8 mouse cellular contexts compared by ENCODE assay signal in the genomic region with DNA sequence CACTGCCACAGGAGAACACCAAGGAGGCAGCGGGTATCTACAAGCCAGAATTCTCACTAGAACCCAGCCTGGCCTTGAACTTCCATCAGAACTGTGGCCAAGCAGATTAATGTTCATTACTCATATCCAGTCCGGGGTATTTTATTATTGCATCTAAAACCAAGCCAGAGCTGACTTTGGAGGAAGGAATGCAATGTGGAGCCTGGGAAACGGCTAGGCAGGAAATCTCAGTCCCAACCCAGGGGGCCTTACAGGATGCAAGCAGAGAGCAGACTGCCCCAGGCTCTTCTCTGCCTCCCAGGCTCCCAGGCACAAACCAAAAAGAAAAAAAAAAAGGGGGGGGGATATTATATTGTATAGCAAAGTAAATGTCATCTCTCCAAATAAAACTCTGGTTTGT. TPM values are rescaled to one million over a fixed set of nuclear protein-coding genes. Genes with fewer than 3 reads are reported as not detected.
DNase-seq lines count a peak whose midpoint lies in the region; ATAC-seq and TF ChIP-seq lines count a peak whose summit lies in the region.

No protein-coding gene starts in this region.

- H3K4me3 ChIP-seq in forebrain, embryonic 14.5 days (ENCODE audit: low read depth, low read length) = peak overlapping the region; percentile 79
- peak overlapping the region; percentile 77 for H3K4me3 ChIP-seq in hindbrain, embryonic 15.5 days
- H3K4me3 ChIP-seq in liver, embryonic 14.5 days (ENCODE audit: insufficient read depth in 1 of 2, low read depth in 2 of 2, low read length in 2 of 2) = peak overlapping the region in 1 of 2 experiments; percentile 13; a peak in 1 of 4 replicates
- peak overlapping the region; percentile 1; the same call in 1 of the 2 replicates for H3K4me3 ChIP-seq in neural tube, embryonic 14.5 days (ENCODE audit: low read depth, low read length)

- H3K27me3 ChIP-seq in Patski = no peaks in the 10 kb centered on the region
- H3K27me3 ChIP-seq in forebrain, embryonic 14.5 days (replicated peaks; ENCODE audit: control insufficient read depth, insufficient read depth, low read length) = no peaks in the 10 kb centered on the region
- H3K27me3 ChIP-seq in hindbrain, embryonic 15.5 days = no peaks in the 10 kb centered on the region
- H3K27me3 ChIP-seq in liver, embryonic 14.5 days (ENCODE audit: control insufficient read depth, insufficient read depth, low read length) = no peaks in the 10 kb centered on the region
- no peaks in the 10 kb centered on the region for H3K27me3 ChIP-seq in neural tube, embryonic 14.5 days (ENCODE audit: control insufficient read depth, insufficient read depth, low read length)

- peak; percentile 53 for DNase-seq in 3134 (ENCODE audit: extremely low read depth, insufficient read length, low spot score)
- no peak for DNase-seq in Patski (ENCODE audit: low read depth, low spot score)
- DNase-seq in forebrain, embryonic 14.5 days (ENCODE audit: low spot score) = no peak
- DNase-seq in liver, embryonic 14.5 days (ENCODE audit: low read depth in 3 of 3, low spot score in 3 of 3) = no peak
- no peak for DNase-seq in left cerebral cortex, adult 8-10 months (ENCODE audit: low spot score in 2 of 2)
- no peak for DNase-seq in layer of hippocampus, adult 11-12 months (ENCODE audit: low spot score)

- H3K9me3 ChIP-seq in forebrain, embryonic 14.5 days (replicated peaks; ENCODE audit: control insufficient read depth, low read length) = no peaks in the 10 kb centered on the region
- no peaks in the 10 kb centered on the region for H3K9me3 ChIP-seq in hindbrain, embryonic 15.5 days
- H3K9me3 ChIP-seq in liver, embryonic 14.5 days (ENCODE audit: control insufficient read depth, low read length) = no peaks in the 10 kb centered on the region
- no peaks in the 10 kb centered on the region for H3K9me3 ChIP-seq in neural tube, embryonic 14.5 days (ENCODE audit: control insufficient read depth, low read length)

- TF ChIP-seq CTCF in Patski (IDR thresholded peaks at IDR 0.05) = no peak
- TF ChIP-seq CTCF in liver, embryonic 14.5 days (IDR thresholded peaks at IDR 0.05; ENCODE audit: low read depth) = no peak

- H3K4me1 ChIP-seq in forebrain, embryonic 14.5 days (ENCODE audit: control insufficient read depth, insufficient read depth, low read length) = peaks cover 20% of the 10 kb centered on the region
- H3K4me1 ChIP-seq in hindbrain, embryonic 15.5 days (replicated peaks) = peaks cover 41% of the 10 kb centered on the region
- peaks cover 31 to 32% of the 10 kb centered on the region in 2 experiments for H3K4me1 ChIP-seq in liver, embryonic 14.5 days (replicated peaks; ENCODE audit: control insufficient read depth in 2 of 2, insufficient read depth in 2 of 2, low read length in 1 of 2)
- H3K4me1 ChIP-seq in neural tube, embryonic 14.5 days (ENCODE audit: control insufficient read depth, insufficient read depth, low read length) = peaks cover 21% of the 10 kb centered on the region

- 19% methylated on average over 3 of the region's 3 CpGs for WGBS in forebrain, embryonic 14.5 days
- WGBS in hindbrain, embryonic 15.5 days = 17% methylated on average over 3 of the region's 3 CpGs
- WGBS in liver, embryonic 14.5 days (ENCODE audit: insufficient replicate concordance) = 34% methylated on average over 3 of the region's 3 CpGs
- WGBS in neural tube, embryonic 14.5 days = 28% methylated on average over 3 of the region's 3 CpGs

- no peaks in the 10 kb centered on the region for H3K36me3 ChIP-seq in forebrain, embryonic 14.5 days (ENCODE audit: control insufficient read depth, insufficient read depth, low read length)
- no peaks in the 10 kb centered on the region for H3K36me3 ChIP-seq in hindbrain, embryonic 15.5 days
- no peaks in the 10 kb centered on the region for H3K36me3 ChIP-seq in liver, embryonic 14.5 days (replicated peaks; ENCODE audit: control insufficient read depth, insufficient read depth, low read depth)
- no peaks in the 10 kb centered on the region for H3K36me3 ChIP-seq in neural tube, embryonic 14.5 days (ENCODE audit: control insufficient read depth, insufficient read depth, low read length)

- peak overlapping the region; percentile 49 for H3K9ac ChIP-seq in forebrain, embryonic 14.5 days (ENCODE audit: low read length)
- peak overlapping the region; percentile 35; the same call in 1 of the 2 replicates for H3K9ac ChIP-seq in hindbrain, embryonic 15.5 days
- no peak overlapping the region for H3K9ac ChIP-seq in liver, embryonic 14.5 days (replicated peaks)
- H3K9ac ChIP-seq in neural tube, embryonic 14.5 days (replicated peaks; ENCODE audit: low read depth, low read length) = no peak overlapping the region

- peak overlapping the region; percentile 55 for H3K4me2 ChIP-seq in forebrain, embryonic 14.5 days (ENCODE audit: low read length)
- H3K4me2 ChIP-seq in hindbrain, embryonic 15.5 days = peak overlapping the region; percentile 55
- peak overlapping the region; percentile 68 for H3K4me2 ChIP-seq in liver, embryonic 14.5 days (ENCODE audit: low read depth)
- peak overlapping the region; percentile 50 for H3K4me2 ChIP-seq in neural tube, embryonic 14.5 days (ENCODE audit: low read depth, low read length)

- ATAC-seq in Patski = peak; percentile 36
- no peak for ATAC-seq in forebrain, embryonic 14.5 days
- no peak for ATAC-seq in hindbrain, embryonic 15.5 days (ENCODE audit: low FRiP score, low read depth)
- ATAC-seq in liver, embryonic 14.5 days (ENCODE audit: insufficient read depth) = no peak
- no peak for ATAC-seq in neural tube, embryonic 14.5 days (ENCODE audit: low read depth)

- TF ChIP-seq EP300 in liver, embryonic 14.5 days (IDR thresholded peaks at IDR 0.05; ENCODE audit: low read depth) = no peak

- H3K27ac ChIP-seq in forebrain, embryonic 14.5 days (ENCODE audit: low read depth, low read length) = no peak overlapping the region
- no peak overlapping the region for H3K27ac ChIP-seq in hindbrain, embryonic 15.5 days (replicated peaks)
- H3K27ac ChIP-seq in liver, embryonic 14.5 days = no peak overlapping the region
- H3K27ac ChIP-seq in neural tube, embryonic 14.5 days (ENCODE audit: low read depth, low read length) = no peak overlapping the region

- POLR2A ChIA-PET in Patski (lab: Charles Lee) = interaction anchor here (0.7 kb wide), 1 partner anchor 1486 kb away, joined by 4 read pairs; no protein-coding TSS in a partner anchor

- in situ Hi-C loops in Patski (cut with MboI; ENCODE audit: low pct_unique_long_range_greater_than_20kb) = no loop called here

- CTCF ChIA-PET in Patski (lab: Charles Lee) = no interaction called here

RNA-seq across cellular contexts. Expression of gene 4921524J17Rik, which starts 1.8 kb away (rescaled TPM):
- 25.1 TPM for polyA plus RNA-seq in Patski (2021)
- 64.7 and 71.6 TPM in 2 replicates for polyA plus RNA-seq in forebrain, embryonic 14.5 days (2014; fragmentation: Nextera tagmentation; extraction: Ambion mirVana)
- polyA plus RNA-seq in hindbrain, embryonic 15.5 days (2015; fragmentation: Nextera tagmentation; extraction: Ambion mirVana) = 36.8 and 38.1 TPM in 2 replicates
- 5.4 and 7.0 TPM in 2 replicates for polyA plus RNA-seq in liver, embryonic 14.5 days (2012; rRNA removed)
- polyA plus RNA-seq in liver, embryonic 14.5 days (2014; fragmentation: Nextera tagmentation; extraction: Ambion mirVana) = 15.4 and 17.1 TPM in 2 replicates
- 35.9 and 42.7 TPM in 2 replicates for polyA plus RNA-seq in neural tube, embryonic 14.5 days (2014; fragmentation: Nextera tagmentation; extraction: Ambion mirVana)
- 10 to 100 TPM in 2 of 4 experiments, 1 to 10 TPM in 2; 8.9 to 11.2 (median 9.8) TPM for total RNA-seq in left cerebral cortex, adult 8-10 months (2022)

RNA-seq across cellular contexts. Expression of gene Mylk3, which starts 44.7 kb away (rescaled TPM):
- not detected for polyA plus RNA-seq in Patski (2021)
- 0.60 and 0.63 TPM in 2 replicates for polyA plus RNA-seq in forebrain, embryonic 14.5 days (2014; fragmentation: Nextera tagmentation; extraction: Ambion mirVana)
- 0.28 and 0.47 TPM in 2 replicates for polyA plus RNA-seq in hindbrain, embryonic 15.5 days (2015; fragmentation: Nextera tagmentation; extraction: Ambion mirVana)
- polyA plus RNA-seq in liver, embryonic 14.5 days (2012; rRNA removed) = 33.0 and 42.1 TPM in 2 replicates
- 48.7 and 53.1 TPM in 2 replicates for polyA plus RNA-seq in liver, embryonic 14.5 days (2014; fragmentation: Nextera tagmentation; extraction: Ambion mirVana)
- 0.27 and 0.37 TPM in 2 replicates for polyA plus RNA-seq in neural tube, embryonic 14.5 days (2014; fragmentation: Nextera tagmentation; extraction: Ambion mirVana)
- total RNA-seq in left cerebral cortex, adult 8-10 months (2022) = 1 to 10 TPM; 3.0 to 4.5 (median 3.5) TPM

Comparison
In these comparisons a context has a peak if more than half of its experiments do, and no peak if none do; other contexts are left out.
1. H3K9ac ChIP-seq: peak in forebrain, embryonic 14.5 days (single experiment) and hindbrain, embryonic 15.5 days (single experiment); none in liver, embryonic 14.5 days (single experiment) and neural tube, embryonic 14.5 days (single experiment).
2. RNA of gene Mylk3, which starts 44.7 kb away (polyA plus RNA-seq): 33.0 to 53.1 TPM in liver, embryonic 14.5 days; 0.60 to 0.63 TPM in forebrain, embryonic 14.5 days, 0.28 to 0.47 TPM in hindbrain, embryonic 15.5 days, 0.27 to 0.37 TPM in neural tube, embryonic 14.5 days and not detected in Patski (single experiment); every median in the first group is over 10 times any median in the second.
3. Peak in every context shown above with its lines, with median percentiles within 50 percentile points of each other: H3K4me2 ChIP-seq.